Mouse (Mus musculus): ENCODE data around the gene Runx2. TPM values are rescaled to one million over a fixed set of nuclear protein-coding genes. Genes with fewer than 3 reads are reported as not detected.

Gene Runx2
- polyA plus RNA-seq, 1 experiment: 21.5 TPM

GRCm38 (mm10) chr17:44610828-44611227 is 203.8 kb downstream of the Runx2 start:
- WGBS: 45% methylated on average over 6 of the region's 6 CpGs
- no peak for TF ChIP-seq POLR2A (IDR thresholded peaks at IDR 0.05; ENCODE audit: borderline replicate concordance, control insufficient read depth, low read depth, low read length)
- TF ChIP-seq CTCF (IDR thresholded peaks at IDR 0.05; ENCODE audit: control insufficient read depth, insufficient read depth, low read length): no peak

GRCm38 (mm10) chr17:44609897-44610641 is 204.5 kb downstream of the Runx2 start:
- no peak for TF ChIP-seq POLR2A (IDR thresholded peaks at IDR 0.05; ENCODE audit: borderline replicate concordance, control insufficient read depth, low read depth, low read length)
- TF ChIP-seq CTCF (IDR thresholded peaks at IDR 0.05; ENCODE audit: control insufficient read depth, insufficient read depth, low read length): no peak
- no peak overlapping the region for H3K27ac ChIP-seq (ENCODE audit: control insufficient read depth, insufficient read depth, low read depth, low read length, poor library complexity)
- H3K4me1 ChIP-seq (ENCODE audit: control insufficient read depth, insufficient read depth, low read length): peaks cover 5% of the 10 kb centered on the region; the same call in 1 of the 2 replicates
- WGBS: 48% methylated on average over 5 of the region's 5 CpGs
- no peak overlapping the region for H3K4me3 ChIP-seq (replicated peaks; ENCODE audit: control insufficient read depth, low read depth, low read length)

More at GRCm38 (mm10) chr17:44610828-44611227, 203.8 kb downstream of the Runx2 start:
- Histone ChIP-seq H3K27ac (ENCODE audit: control insufficient read depth, insufficient read depth, low read depth, low read length, poor library complexity) (no peak overlapping the region), H3K4me3 (replicated peaks; ENCODE audit: control insufficient read depth, low read depth, low read length) (no peak overlapping the region), H3K4me1 (ENCODE audit: control insufficient read depth, insufficient read depth, low read length) (peaks cover 8% of the 10 kb centered on the region; the same call in 1 of the 2 replicates)

- Histone ChIP-seq H3K27ac (ENCODE audit: control insufficient read depth, insufficient read depth, low read depth, low read length, poor library complexity) (no peak overlapping the region), H3K4me1 (ENCODE audit: control insufficient read depth, insufficient read depth, low read length) (peaks cover 1% of the 10 kb centered on the region; the same call in 1 of the 2 replicates), H3K4me3 (replicated peaks; ENCODE audit: control insufficient read depth, low read depth, low read length) (no peak overlapping the region)
- no peak for TF ChIP-seq POLR2A (IDR thresholded peaks at IDR 0.05; ENCODE audit: borderline replicate concordance, control insufficient read depth, low read depth, low read length)
- TF ChIP-seq CTCF (IDR thresholded peaks at IDR 0.05; ENCODE audit: control insufficient read depth, insufficient read depth, low read length): no peak
- WGBS: 87% methylated on average over 10 of the region's 10 CpGs
These were observed 205.2 kb downstream of the Runx2 start for GRCm38 (mm10) chr17:44609356-44609755.

- TF ChIP-seq CTCF (IDR thresholded peaks at IDR 0.05; ENCODE audit: control insufficient read depth, insufficient read depth, low read length): no peak
- no peak for TF ChIP-seq POLR2A (IDR thresholded peaks at IDR 0.05; ENCODE audit: borderline replicate concordance, control insufficient read depth, low read depth, low read length)
- H3K4me1 ChIP-seq (ENCODE audit: control insufficient read depth, insufficient read depth, low read length): peaks cover 1% of the 10 kb centered on the region; the same call in 1 of the 2 replicates
These were observed 205.7 kb downstream of the Runx2 start for GRCm38 (mm10) chr17:44608907-44609306.

GRCm38 (mm10) chr17:44607383-44607782 is 207.2 kb downstream of the Runx2 start:
- TF ChIP-seq POLR2A (IDR thresholded peaks at IDR 0.05; ENCODE audit: borderline replicate concordance, control insufficient read depth, low read depth, low read length): no peak
- no peak for TF ChIP-seq CTCF (IDR thresholded peaks at IDR 0.05; ENCODE audit: control insufficient read depth, insufficient read depth, low read length)
- no peaks in the 10 kb centered on the region; the same call in 1 of the 2 replicates for H3K4me1 ChIP-seq (ENCODE audit: control insufficient read depth, insufficient read depth, low read length)
- H3K4me3 ChIP-seq (replicated peaks; ENCODE audit: control insufficient read depth, low read depth, low read length): no peak overlapping the region
- no peak overlapping the region for H3K27ac ChIP-seq (ENCODE audit: control insufficient read depth, insufficient read depth, low read depth, low read length, poor library complexity)
- 5% methylated on average over 8 of the region's 8 CpGs for WGBS

More at GRCm38 (mm10) chr17:44608907-44609306, 205.7 kb downstream of the Runx2 start:
- Histone ChIP-seq H3K4me3 (replicated peaks; ENCODE audit: control insufficient read depth, low read depth, low read length) (no peak overlapping the region), H3K27ac (ENCODE audit: control insufficient read depth, insufficient read depth, low read depth, low read length, poor library complexity) (no peak overlapping the region)
- 61% methylated on average over 4 of the region's 4 CpGs for WGBS

GRCm38 (mm10) chr17:44606245-44606644 is 208.4 kb downstream of the Runx2 start:
- WGBS: 19% methylated on average over 7 of the region's 7 CpGs
- no peak overlapping the region for H3K4me3 ChIP-seq (replicated peaks; ENCODE audit: control insufficient read depth, low read depth, low read length)
- H3K27ac ChIP-seq (ENCODE audit: control insufficient read depth, insufficient read depth, low read depth, low read length, poor library complexity): no peak overlapping the region
- H3K4me1 ChIP-seq (ENCODE audit: control insufficient read depth, insufficient read depth, low read length): no peaks in the 10 kb centered on the region; the same call in 1 of the 2 replicates
- TF ChIP-seq POLR2A (IDR thresholded peaks at IDR 0.05; ENCODE audit: borderline replicate concordance, control insufficient read depth, low read depth, low read length) (no peak), CTCF (IDR thresholded peaks at IDR 0.05; ENCODE audit: control insufficient read depth, insufficient read depth, low read length) (no peak)

GRCm38 (mm10) chr17:44605749-44606148 is 208.8 kb downstream of the Runx2 start:
- TF ChIP-seq POLR2A (IDR thresholded peaks at IDR 0.05; ENCODE audit: borderline replicate concordance, control insufficient read depth, low read depth, low read length): no peak
- no peak for TF ChIP-seq CTCF (IDR thresholded peaks at IDR 0.05; ENCODE audit: control insufficient read depth, insufficient read depth, low read length)
- 84% methylated on average over 3 of the region's 3 CpGs for WGBS
- Histone ChIP-seq H3K4me1 (ENCODE audit: control insufficient read depth, insufficient read depth, low read length) (no peaks in the 10 kb centered on the region; the same call in 1 of the 2 replicates), H3K4me3 (replicated peaks; ENCODE audit: control insufficient read depth, low read depth, low read length) (no peak overlapping the region), H3K27ac (ENCODE audit: control insufficient read depth, insufficient read depth, low read depth, low read length, poor library complexity) (no peak overlapping the region)

GRCm38 (mm10) chr17:44603170-44603569 is 211.4 kb downstream of the Runx2 start:
- WGBS: 73% methylated on average over 4 of the region's 4 CpGs
- H3K4me1 ChIP-seq (ENCODE audit: control insufficient read depth, insufficient read depth, low read length): no peaks in the 10 kb centered on the region; the same call in 1 of the 2 replicates
- H3K27ac ChIP-seq (ENCODE audit: control insufficient read depth, insufficient read depth, low read depth, low read length, poor library complexity): no peak overlapping the region
- no peak for TF ChIP-seq POLR2A (IDR thresholded peaks at IDR 0.05; ENCODE audit: borderline replicate concordance, control insufficient read depth, low read depth, low read length)
- no peak for TF ChIP-seq CTCF (IDR thresholded peaks at IDR 0.05; ENCODE audit: control insufficient read depth, insufficient read depth, low read length)
- no peak overlapping the region for H3K4me3 ChIP-seq (replicated peaks; ENCODE audit: control insufficient read depth, low read depth, low read length)
